Comparison of ENCODE assay signal across 30 mouse cellular contexts in genomic region chr1:165819147-165819546, GRCm38 (mm10). TPM values are rescaled to one million over a fixed set of nuclear protein-coding genes. Genes with fewer than 3 reads are reported as not detected.
A peak's percentile ranks its signal among the peaks of the same experiment; 100 is the strongest.
DNase-seq lines count a peak whose midpoint lies in the region; ATAC-seq and TF ChIP-seq lines count a peak whose summit lies in the region.
"Had no signal": no experiment of that assay in that cellular context is flagged by ENCODE, and none has a peak within 500 bp of the region (broad histone marks: within the 10 kb centered on the region; RNA-seq: fewer than 3 reads in every experiment).

No protein-coding gene starts in this region.

- no peak for TF ChIP-seq EP300 in heart, postnatal 0 days (IDR thresholded peaks at IDR 0.05; ENCODE audit: low read depth)

- H3K4me3 ChIP-seq in forebrain, embryonic 10.5 days, result no peak overlapping the region
- H3K4me3 ChIP-seq in forebrain, embryonic 14.5 days (ENCODE audit: low read depth, low read length), result no peak overlapping the region
- no peak overlapping the region for H3K4me3 ChIP-seq in liver, embryonic 11.5 days (ENCODE audit: low read depth, low read length)
- H3K4me3 ChIP-seq in heart, postnatal 0 days (ENCODE audit: low read depth, low read length), result no peak overlapping the region
- H3K4me3 ChIP-seq: embryonic facial prominence, embryonic 13.5 days; hindbrain, embryonic 15.5 days; midbrain, embryonic 13.5 days; neural tube, embryonic 13.5 days had no signal

- intact Hi-C loops in heart, postnatal 14 days (cut with DNase I), result no loop called here

- peaks cover 90% of the 10 kb centered on the region for H3K27me3 ChIP-seq in forebrain, embryonic 10.5 days (ENCODE audit: poor library complexity, severe bottlenecking)
- H3K27me3 ChIP-seq in forebrain, embryonic 14.5 days (replicated peaks; ENCODE audit: control insufficient read depth, insufficient read depth, low read length), result peaks cover 33% of the 10 kb centered on the region
- H3K27me3 ChIP-seq in liver, embryonic 11.5 days (replicated peaks; ENCODE audit: control insufficient read depth, insufficient read depth, low read length), result no peaks in the 10 kb centered on the region
- H3K27me3 ChIP-seq in heart, postnatal 0 days (ENCODE audit: control insufficient read depth, insufficient read depth, low read length), result peaks cover 4% of the 10 kb centered on the region; the same call in 1 of the 2 replicates
- H3K27me3 ChIP-seq: CH12.LX had no signal

- no peak for DNase-seq in forebrain, embryonic 10.5 days (ENCODE audit: extremely low spot score, low spot score)
- no peak for DNase-seq in forebrain, embryonic 14.5 days (ENCODE audit: low spot score)
- peak; percentile 20 to 64 for DNase-seq in heart, adult 9 months (ENCODE audit: low spot score in 2 of 2)
- DNase-seq in heart, postnatal 14 days, result no peak
- no peak for DNase-seq in liver, embryonic 11.5 days (ENCODE audit: low spot score)
- no peak for DNase-seq in liver
- DNase-seq in heart, postnatal 0 days (ENCODE audit: low spot score), result no peak
- DNase-seq in layer of hippocampus, adult 18-20 months (ENCODE audit: low spot score in 2 of 2), result no peak
- DNase-seq: adrenal gland, adult 2 months; cerebellum, adult 8-10 months; cerebellum, postnatal 36 days; forebrain, postnatal 0 days; gastrocnemius, postnatal 10 days; kidney, adult 11 months; kidney, postnatal 36 days; layer of hippocampus, postnatal 36 days; left cerebral cortex, postnatal 4 days; lung, adult 2 months; lung, postnatal 14 days; right cerebral cortex, postnatal 4 days; thymus, adult 18-20 months; thymus, postnatal 25 days had no signal

- H3K9me3 ChIP-seq in forebrain, embryonic 10.5 days, result no peaks in the 10 kb centered on the region
- no peaks in the 10 kb centered on the region for H3K9me3 ChIP-seq in forebrain, embryonic 14.5 days (replicated peaks; ENCODE audit: control insufficient read depth, low read length)
- no peaks in the 10 kb centered on the region for H3K9me3 ChIP-seq in liver, embryonic 11.5 days (ENCODE audit: control insufficient read depth, low read length)
- H3K9me3 ChIP-seq in heart, postnatal 0 days (replicated peaks; ENCODE audit: control insufficient read depth, low read length), result no peaks in the 10 kb centered on the region
- H3K9me3 ChIP-seq: embryonic facial prominence, embryonic 13.5 days; hindbrain, embryonic 15.5 days; midbrain, embryonic 13.5 days; neural tube, embryonic 13.5 days had no signal

- 0 out of 2 replicates have a peak overlapping the region, but pooled peaks have one; percentile 72 for H3K27ac ChIP-seq in forebrain, embryonic 10.5 days
- H3K27ac ChIP-seq in forebrain, embryonic 14.5 days (ENCODE audit: low read depth, low read length), result no peak overlapping the region
- peak overlapping the region; percentile 34; the same call in 1 of the 2 replicates for H3K27ac ChIP-seq in liver, embryonic 11.5 days (ENCODE audit: low read depth, low read length)
- no peak overlapping the region for H3K27ac ChIP-seq in heart, postnatal 0 days (ENCODE audit: low read depth)
- H3K27ac ChIP-seq: embryonic facial prominence, embryonic 13.5 days; neural tube, embryonic 13.5 days; stomach, postnatal 0 days had no signal

- H3K36me3 ChIP-seq in forebrain, embryonic 10.5 days (replicated peaks), result no peaks in the 10 kb centered on the region
- no peaks in the 10 kb centered on the region for H3K36me3 ChIP-seq in forebrain, embryonic 14.5 days (ENCODE audit: control insufficient read depth, insufficient read depth, low read length)
- H3K36me3 ChIP-seq in liver, embryonic 11.5 days (ENCODE audit: control insufficient read depth, insufficient read depth, low read length), result no peaks in the 10 kb centered on the region
- no peaks in the 10 kb centered on the region for H3K36me3 ChIP-seq in heart, postnatal 0 days (replicated peaks; ENCODE audit: control insufficient read depth, insufficient read depth, low read length)
- H3K36me3 ChIP-seq: embryonic facial prominence, embryonic 13.5 days; hindbrain, embryonic 15.5 days; midbrain, embryonic 13.5 days; neural tube, embryonic 13.5 days had no signal

- WGBS in forebrain, embryonic 10.5 days, result 85% methylated on average over 4 of the region's 4 CpGs
- 77% methylated on average over 4 of the region's 4 CpGs for WGBS in forebrain, embryonic 14.5 days
- 68% methylated on average over 4 of the region's 4 CpGs for WGBS in liver, embryonic 11.5 days
- 64% methylated on average over 4 of the region's 4 CpGs for WGBS in heart, postnatal 0 days

- H3K4me2 ChIP-seq in forebrain, embryonic 14.5 days (ENCODE audit: low read length), result no peak overlapping the region
- no peak overlapping the region for H3K4me2 ChIP-seq in liver, embryonic 11.5 days
- H3K4me2 ChIP-seq in heart, postnatal 0 days (ENCODE audit: low read depth, low read length), result no peak overlapping the region
- H3K4me2 ChIP-seq: embryonic facial prominence, embryonic 13.5 days; hindbrain, embryonic 15.5 days; midbrain, embryonic 13.5 days; neural tube, embryonic 13.5 days had no signal

- H3K4me1 ChIP-seq in forebrain, embryonic 10.5 days, result peaks cover 52% of the 10 kb centered on the region
- peaks cover 16% of the 10 kb centered on the region for H3K4me1 ChIP-seq in forebrain, embryonic 14.5 days (ENCODE audit: control insufficient read depth, insufficient read depth, low read length)
- peaks cover 21% of the 10 kb centered on the region for H3K4me1 ChIP-seq in liver, embryonic 11.5 days (replicated peaks; ENCODE audit: control insufficient read depth, insufficient read depth, low read length)
- 0 out of 2 replicates have a peak, but pooled peaks cover 3% of the 10 kb centered on the region for H3K4me1 ChIP-seq in heart, postnatal 0 days (ENCODE audit: control insufficient read depth, insufficient read depth)

- no peak for ATAC-seq in forebrain, embryonic 14.5 days
- ATAC-seq in liver, embryonic 11.5 days (replicated peaks; ENCODE audit: low FRiP score), result no peak
- peak; percentile 54; the same call in 1 of the 2 replicates for ATAC-seq in heart, postnatal 0 days (ENCODE audit: insufficient read depth, low read depth)
- ATAC-seq: activated CD4-positive, CD25-positive, alpha-beta regulatory T cell, adult 4 months; inflammation-experienced regulatory T-cells, adult 6 months; midbrain, embryonic 13.5 days had no signal

- H3K9ac ChIP-seq in forebrain, embryonic 14.5 days (ENCODE audit: low read length), result no peak overlapping the region
- no peak overlapping the region for H3K9ac ChIP-seq in liver, embryonic 11.5 days (ENCODE audit: low read depth, low read length)
- no peak overlapping the region for H3K9ac ChIP-seq in heart, postnatal 0 days (replicated peaks; ENCODE audit: low read depth, low read length)
- H3K9ac ChIP-seq: embryonic facial prominence, embryonic 13.5 days; forebrain, postnatal 0 days; hindbrain, embryonic 15.5 days; midbrain, embryonic 13.5 days; neural tube, embryonic 13.5 days had no signal

- TF ChIP-seq CTCF in heart, postnatal 0 days (IDR thresholded peaks at IDR 0.05; ENCODE audit: low read depth), result no peak

RNA-seq across cellular contexts. Expression of gene Cd247, which starts 30.7 kb away (rescaled TPM):
- polyA plus RNA-seq in forebrain, embryonic 10.5 days (2016; fragmentation: Nextera tagmentation; extraction: Ambion mirVana), result 1.2 and 1.4 TPM in 2 replicates
- polyA plus RNA-seq in forebrain, embryonic 14.5 days (2014; fragmentation: Nextera tagmentation; extraction: Ambion mirVana), result 0.97 and 1.6 TPM in 2 replicates
- 1 to 10 TPM; 1.4 to 7.9 TPM for total RNA-seq in heart, postnatal 14 days (2021)
- 0.77 TPM in 1 of 2 replicates, not detected in the other for polyA plus RNA-seq in liver, embryonic 11.5 days (2014; fragmentation: Nextera tagmentation; extraction: Ambion mirVana)
- 3.9 TPM in 1 of 2 replicates, not detected in the other for total RNA-seq in heart, postnatal 0 days (2014; rRNA removed; ENCODE audit: low replicate concordance)
- 0.26 and 0.41 TPM in 2 replicates for polyA plus RNA-seq in heart, postnatal 0 days (2015; fragmentation: Nextera tagmentation; extraction: Ambion mirVana)
- not detected for total RNA-seq in layer of hippocampus, adult 18-20 months (2021)
- total RNA-seq: layer of hippocampus, postnatal 36 days had no signal

RNA-seq across cellular contexts. Expression of gene Creg1, which starts 55.6 kb away (rescaled TPM):
- 33.7 and 34.3 TPM in 2 replicates for polyA plus RNA-seq in forebrain, embryonic 10.5 days (2016; fragmentation: Nextera tagmentation; extraction: Ambion mirVana)
- polyA plus RNA-seq in forebrain, embryonic 14.5 days (2014; fragmentation: Nextera tagmentation; extraction: Ambion mirVana), result 26.0 and 28.8 TPM in 2 replicates
- 10 to 100 TPM; 43.5 to 52.3 TPM for total RNA-seq in heart, postnatal 14 days (2021)
- polyA plus RNA-seq in liver, embryonic 11.5 days (2014; fragmentation: Nextera tagmentation; extraction: Ambion mirVana), result 237 and 244 TPM in 2 replicates
- total RNA-seq in heart, postnatal 0 days (2014; rRNA removed; ENCODE audit: low replicate concordance), result 29.1 and 32.4 TPM in 2 replicates
- 62.1 and 75.2 TPM in 2 replicates for polyA plus RNA-seq in heart, postnatal 0 days (2015; fragmentation: Nextera tagmentation; extraction: Ambion mirVana)
- 10 to 100 TPM; 25.6 to 28.8 TPM for total RNA-seq in layer of hippocampus, adult 18-20 months (2021)

Comparison
In these comparisons a context has a peak if more than half of its experiments do, and no peak if none do; other contexts are left out.
1. DNase-seq: peak in heart, adult 9 months (2 of 2); none in forebrain, embryonic 10.5 days (single experiment), forebrain, embryonic 14.5 days (single experiment), heart, postnatal 14 days (0 of 2), liver, embryonic 11.5 days (single experiment), liver (single experiment), heart, postnatal 0 days (single experiment) and layer of hippocampus, adult 18-20 months (0 of 2).
2. H3K27ac ChIP-seq: peak in forebrain, embryonic 10.5 days (single experiment) and liver, embryonic 11.5 days (single experiment); none in forebrain, embryonic 14.5 days (single experiment) and heart, postnatal 0 days (single experiment).